In genomic region chr6:56796668-56797141, GRCm38 (mm10) we compare ENCODE assay signal across 8 mouse cellular contexts. TPM values are rescaled to one million over a fixed set of nuclear protein-coding genes. Genes with fewer than 3 reads are reported as not detected.
A peak's percentile ranks its signal among the peaks of the same experiment; 100 is the strongest.
DNase-seq lines count a peak whose midpoint lies in the region; ATAC-seq lines count a peak whose summit lies in the region.

No protein-coding gene starts in this region.

- no peaks in the 10 kb centered on the region for H3K36me3 ChIP-seq in heart, embryonic 13.5 days

- no peak for ATAC-seq in heart, embryonic 13.5 days (ENCODE audit: extremely low read depth, insufficient number of reproducible peaks, low FRiP score, low TSS enrichment)

- peaks cover 36% of the 10 kb centered on the region for H3K4me1 ChIP-seq in heart, embryonic 13.5 days

- peak overlapping the region; percentile 100 for H3K27ac ChIP-seq in heart, embryonic 13.5 days (replicated peaks)

- H3K9ac ChIP-seq in heart, embryonic 13.5 days = peak overlapping the region; percentile 98

- peak; percentile 48 to 82 for DNase-seq in adrenal gland, adult (ENCODE audit: inconsistent age in 2 of 2, low spot score in 1 of 2)
- DNase-seq in adrenal gland, adult 8-10 months = no peak
- peak; percentile 46 for DNase-seq in MN1 (ENCODE audit: low spot score)
- DNase-seq in embryo, embryonic 9.5 days (ENCODE audit: extremely low spot score) = peak; percentile 53
- peak; percentile 67 for DNase-seq in kidney, postnatal 10 days
- DNase-seq in lung, postnatal 36 days = peak; percentile 60
- peak; percentile 45 to 47 for DNase-seq in right cerebral cortex, postnatal 10 days (ENCODE audit: low spot score in 2 of 2)

- WGBS in heart, embryonic 13.5 days = 1% methylated on average over 16 of the region's 16 CpGs

- H3K4me3 ChIP-seq in heart, embryonic 13.5 days = peak overlapping the region; percentile 89

- peak overlapping the region; percentile 88 for H3K4me2 ChIP-seq in heart, embryonic 13.5 days

- H3K9me3 ChIP-seq in heart, embryonic 13.5 days = no peaks in the 10 kb centered on the region

- no peaks in the 10 kb centered on the region for H3K27me3 ChIP-seq in heart, embryonic 13.5 days (replicated peaks)

RNA-seq across cellular contexts. Expression of gene Kbtbd2, which starts 0.9 kb away (rescaled TPM):
- total RNA-seq in adrenal gland, adult 8-10 months (2022) = 10 to 100 TPM; 31.8 to 37.0 (median 33.8) TPM
- polyA plus RNA-seq in heart, embryonic 13.5 days (2015; fragmentation: Nextera tagmentation; extraction: Ambion mirVana) = 28.5 and 29.5 TPM in 2 replicates

RNA-seq across cellular contexts. Expression of gene Fkbp9, which starts 35.2 kb away (rescaled TPM):
- 100 to 1,000 TPM in 1 of 4 experiments, 10 to 100 TPM in 3; 72.5 to 109 (median 90.2) TPM for total RNA-seq in adrenal gland, adult 8-10 months (2022)
- 131 and 139 TPM in 2 replicates for polyA plus RNA-seq in heart, embryonic 13.5 days (2015; fragmentation: Nextera tagmentation; extraction: Ambion mirVana)
